Mouse (Mus musculus): Measurements from ENCODE around the gene Pcgf1. TPM values are rescaled to one million over a fixed set of nuclear protein-coding genes. Genes with fewer than 3 reads are reported as not detected.

Gene Pcgf1
- total RNA-seq (2021) = 10 to 100 TPM; 36.4 to 39.3 TPM
- long read RNA-seq, experiment 1, partial matches to known transcripts = 2 of 5 reads
- long read RNA-seq, experiment 1, other reads (novel, unspliced or antisense) = 2 of 5 reads
- long read RNA-seq, experiment 2, partial matches to known transcripts = 14 of 28 reads
- long read RNA-seq, experiment 2, other reads (novel, unspliced or antisense) = 10 of 28 reads

- DNase-seq (ENCODE audit: low spot score in 2 of 2) = peak; percentile 57 to 61
Measured at GRCm38 (mm10) chr6:83077630-83078323, at the start of gene Pcgf1. Gene Pcgf1 (plus strand): TSS chr6:83077869.

- DNase-seq (ENCODE audit: low spot score in 2 of 2) = no peak
Measured at GRCm38 (mm10) chr6:83029777-83030176, 47.9 kb upstream of the Pcgf1 start.

- DNase-seq (ENCODE audit: low spot score in 2 of 2) = no peak
Measured at GRCm38 (mm10) chr6:83031111-83031510, 46.6 kb upstream of the Pcgf1 start.

- no peak for DNase-seq (ENCODE audit: low spot score in 2 of 2)
Measured at GRCm38 (mm10) chr6:83031921-83032590, 45.6 kb upstream of the Pcgf1 start.

GRCm38 (mm10) chr6:83032769-83033191, 44.9 kb upstream of the Pcgf1 start:
- peak in 1 of 2 experiments; percentile 42 for DNase-seq (ENCODE audit: low spot score in 2 of 2)

GRCm38 (mm10) chr6:83033249-83034185, 44.2 kb upstream of the Pcgf1 start, which contains the start of the genes Dok1 and Loxl3:
Gene Dok1 (minus strand): TSS chr6:83033471.
Gene Loxl3 (plus strand): TSS chr6:83034173.
- DNase-seq (ENCODE audit: low spot score in 2 of 2) = peak; percentile 71 to 72

- no peak for DNase-seq (ENCODE audit: low spot score in 2 of 2)
Measured at GRCm38 (mm10) chr6:83034463-83035055, 43.1 kb upstream of the Pcgf1 start.

GRCm38 (mm10) chr6:83037188-83037587, 40.5 kb upstream of the Pcgf1 start:
- DNase-seq (ENCODE audit: low spot score in 2 of 2) = no peak

GRCm38 (mm10) chr6:83038496-83039012, 39.1 kb upstream of the Pcgf1 start:
- DNase-seq (ENCODE audit: low spot score in 2 of 2) = peak; percentile 98 to 99

GRCm38 (mm10) chr6:83040601-83041000, 37.1 kb upstream of the Pcgf1 start:
- DNase-seq (ENCODE audit: low spot score in 2 of 2) = no peak

GRCm38 (mm10) chr6:83043561-83043960, 34.1 kb upstream of the Pcgf1 start:
- no peak for DNase-seq (ENCODE audit: low spot score in 2 of 2)

- no peak for DNase-seq (ENCODE audit: low spot score in 2 of 2)
Measured at GRCm38 (mm10) chr6:83043993-83044392, 33.7 kb upstream of the Pcgf1 start.

- no peak for DNase-seq (ENCODE audit: low spot score in 2 of 2)
Measured at GRCm38 (mm10) chr6:83044742-83045141, 32.9 kb upstream of the Pcgf1 start.

GRCm38 (mm10) chr6:83049367-83049766, 28.3 kb upstream of the Pcgf1 start:
- DNase-seq (ENCODE audit: low spot score in 2 of 2) = no peak

GRCm38 (mm10) chr6:83053136-83053960, 24.3 kb upstream of the Pcgf1 start:
- peak in 1 of 2 experiments; percentile 29 for DNase-seq (ENCODE audit: low spot score in 2 of 2)

GRCm38 (mm10) chr6:83054074-83054851, 23.4 kb upstream of the Pcgf1 start, which contains the start of gene Aup1:
Gene Aup1 (plus strand): TSS chr6:83054521.
- peak; percentile 93 to 94 for DNase-seq (ENCODE audit: low spot score in 2 of 2)

GRCm38 (mm10) chr6:83054871-83055431, 22.7 kb upstream of the Pcgf1 start, which contains the start of gene Htra2:
Gene Htra2 (minus strand): TSS chr6:83055273.
- DNase-seq (ENCODE audit: low spot score in 2 of 2) = no peak

GRCm38 (mm10) chr6:83057790-83058189, 19.9 kb upstream of the Pcgf1 start, which contains the start of gene Dqx1:
Gene Dqx1 (plus strand): TSS chr6:83057844.
- no peak for DNase-seq (ENCODE audit: low spot score in 2 of 2)

Data from adrenal gland, adult 18-20 months (tissue).